Mouse (Mus musculus) A20 (cell line): Measurements from ENCODE around the gene Rhod.
"Not testable (repeated sequence)": the region's sequence is repeated elsewhere in the genome, so short reads cannot be mapped to it uniquely, and the experiment has no call there.

Experiments
- DNase-seq: peaks from one replicate; pipeline ENCODE4 v3.0.0-alpha.2; 2011; ENCODE audit warnings: low read depth, low spot score

The Rhod gene

GRCm38 (mm10) chr19:4414631-4415030, 24.6 kb downstream of the Rhod start:
- DNase-seq = no peak

- no peak for DNase-seq
Observed at GRCm38 (mm10) chr19:4409062-4409461, 30.2 kb downstream of the Rhod start.

GRCm38 (mm10) chr19:4404840-4405239, 34.4 kb downstream of the Rhod start:
- no peak for DNase-seq

- DNase-seq = no peak
Observed at GRCm38 (mm10) chr19:4398959-4399358, 40.3 kb downstream of the Rhod start.

GRCm38 (mm10) chr19:4398630-4398948, 40.6 kb downstream of the Rhod start:
- DNase-seq = no peak

GRCm38 (mm10) chr19:4397798-4398629, 41.2 kb downstream of the Rhod start, which contains the start of gene Kdm2a:
TSS of gene Kdm2a (minus strand) at chr19:4398285.
- DNase-seq = no peak

GRCm38 (mm10) chr19:4396998-4397797, 42.0 kb downstream of the Rhod start:
- peak; percentile 98 for DNase-seq

- peak; percentile 64 for DNase-seq
Observed at GRCm38 (mm10) chr19:4396081-4396997, 42.9 kb downstream of the Rhod start.

GRCm38 (mm10) chr19:4387276-4387675, 52.0 kb downstream of the Rhod start:
- DNase-seq = no peak

GRCm38 (mm10) chr19:4385026-4385425, 54.2 kb downstream of the Rhod start:
- DNase-seq = no peak

GRCm38 (mm10) chr19:4384322-4384721, 54.9 kb downstream of the Rhod start:
- peak; percentile 44 for DNase-seq

GRCm38 (mm10) chr19:4383306-4383705, 55.9 kb downstream of the Rhod start:
- no peak for DNase-seq

GRCm38 (mm10) chr19:4382303-4382702, 56.9 kb downstream of the Rhod start:
- DNase-seq = not testable (repeated sequence)
